Mouse (Mus musculus) kidney, adult 2 months (tissue): ENCODE data around the gene Nap1l5.

ENCODE experiments used
- CTCF ChIP-seq: fragments of 200-500 bp; conservative IDR thresholded peaks from 2 replicates; pipeline ENCODE4 v1.5.1; 2011; ENCODE audit warnings: low read depth, mild to moderate bottlenecking, control low read depth, low read length, moderate library complexity, mixed read lengths; ENCODE audit not compliant: insufficient read depth, insufficient read length
- POLR2A ChIP-seq: fragments of 200-500 bp; IDR thresholded peaks from one replicate; pipeline ENCODE4 v1.6.1; 2011; ENCODE audit warnings: low read depth, low read length, control low read depth

DNA sequence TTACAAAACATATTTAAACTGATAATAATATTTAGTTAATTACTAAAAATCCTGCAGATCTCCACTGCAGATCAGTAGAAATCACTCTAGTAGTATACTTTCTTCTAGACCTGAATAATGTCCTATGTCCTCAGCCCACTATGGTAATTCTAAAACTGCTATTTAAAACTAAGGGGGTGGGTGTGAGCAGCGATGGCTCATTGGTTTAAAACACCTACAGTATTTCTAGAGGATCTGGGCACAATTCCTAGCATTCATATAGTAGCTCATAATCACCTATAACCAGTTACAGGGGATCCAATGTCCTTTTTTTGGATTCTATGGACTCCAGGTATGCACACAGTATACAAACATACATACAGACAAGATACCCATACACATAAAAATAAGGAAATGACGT lies 39.4 kb upstream of the Nap1l5 start:
- TF ChIP-seq CTCF (no peak), POLR2A (no peak)
